Mouse (Mus musculus): ENCODE measurements at regions not wholly inside any gene's neighbourhood (a gene's known extent, or its start where the extent isn't known, plus 50 kb on each side); places are given as distances from the start of the nearest gene placed in this dataset.
A peak's percentile ranks its signal among the peaks of the same experiment; 100 is the strongest.

- no peak for DNase-seq
- intact Hi-C loops (cut with DNase I): no loop called here
These were observed 148.8 kb downstream of the Btg1 start for GRCm38 (mm10) chr10:96765626-96766025.

GRCm38 (mm10) chr10:96778220-96778619 is 161.4 kb downstream of the Btg1 start:
- DNase-seq: no peak
- intact Hi-C loops (cut with DNase I): no loop called here

GRCm38 (mm10) chr10:96783966-96784365 is 167.2 kb downstream of the Btg1 start:
- intact Hi-C loops (cut with DNase I): no loop called here

GRCm38 (mm10) chr10:96786903-96787571 is 170.2 kb downstream of the Btg1 start:
- intact Hi-C loops (cut with DNase I): no loop called here
- DNase-seq: no peak

More at GRCm38 (mm10) chr10:96783966-96784365, 167.2 kb downstream of the Btg1 start:
- DNase-seq: no peak

GRCm38 (mm10) chr10:96787572-96787946 is 170.8 kb downstream of the Btg1 start:
- intact Hi-C loops (cut with DNase I): no loop called here
- no peak for DNase-seq

- DNase-seq: no peak
- intact Hi-C loops (cut with DNase I): no loop called here
These were observed 171.7 kb downstream of the Btg1 start for GRCm38 (mm10) chr10:96788352-96789016.

- no peak for DNase-seq
- intact Hi-C loops (cut with DNase I): no loop called here
These were observed 180.3 kb downstream of the Btg1 start for GRCm38 (mm10) chr10:96797116-96797515.

GRCm38 (mm10) chr10:96800801-96801200 is 184.0 kb downstream of the Btg1 start:
- no peak for DNase-seq
- intact Hi-C loops (cut with DNase I): no loop called here

GRCm38 (mm10) chr10:96804030-96804784 is 187.4 kb downstream of the Btg1 start:
- intact Hi-C loops (cut with DNase I): no loop called here
- DNase-seq: no peak

GRCm38 (mm10) chr10:96806579-96806978 is 189.8 kb downstream of the Btg1 start:
- intact Hi-C loops (cut with DNase I): no loop called here
- DNase-seq: no peak

GRCm38 (mm10) chr10:96821852-96822251 is 205.0 kb downstream of the Btg1 start:
- peak in 1 of 2 experiments; percentile 3 for DNase-seq
- intact Hi-C loops (cut with DNase I): no loop called here

GRCm38 (mm10) chr10:96822344-96823335 is 205.8 kb downstream of the Btg1 start:
- intact Hi-C loops (cut with DNase I): no loop called here
- peak; percentile 16 to 18 for DNase-seq

GRCm38 (mm10) chr10:96826234-96826788 is 209.5 kb downstream of the Btg1 start:
- no peak for DNase-seq
- intact Hi-C loops (cut with DNase I): no loop called here

GRCm38 (mm10) chr10:96827971-96828370 is 211.2 kb downstream of the Btg1 start:
- intact Hi-C loops (cut with DNase I): no loop called here

GRCm38 (mm10) chr10:96828581-96829246 is 211.9 kb downstream of the Btg1 start:
- intact Hi-C loops (cut with DNase I): no loop called here
- peak in 1 of 2 experiments; percentile 6 for DNase-seq

More at GRCm38 (mm10) chr10:96827971-96828370, 211.2 kb downstream of the Btg1 start:
- no peak for DNase-seq

- DNase-seq: no peak
- intact Hi-C loops (cut with DNase I): no loop called here
These were observed 214.3 kb downstream of the Btg1 start for GRCm38 (mm10) chr10:96831071-96831470.

- intact Hi-C loops (cut with DNase I): no loop called here
- DNase-seq: no peak
These were observed 220.4 kb downstream of the Btg1 start for GRCm38 (mm10) chr10:96837230-96837629.

GRCm38 (mm10) chr10:96841128-96841527 is 224.3 kb downstream of the Btg1 start:
- no peak for DNase-seq
- intact Hi-C loops (cut with DNase I): no loop called here

GRCm38 (mm10) chr10:96841956-96842355 is 225.2 kb downstream of the Btg1 start:
- intact Hi-C loops (cut with DNase I): no loop called here
- DNase-seq: no peak
